Mouse (Mus musculus) hindbrain, embryonic 11.5 days (tissue): ENCODE results near the gene Adamtsl1. TPM values are rescaled to one million over a fixed set of nuclear protein-coding genes. Genes with fewer than 3 reads are reported as not detected.

Experiments used
- ATAC-seq: fragments of 200-750 bp; cut with Nextera tagmentation; 2 replicates; pipeline ENCODE4 v1.8.0; 2017; ENCODE audit warnings: mild to moderate bottlenecking, moderate TSS enrichment, moderate library complexity; ENCODE audit not compliant: low FRiP score
- DNase-seq: peaks from one replicate; pipeline ENCODE4 v3.0.0-alpha.2; 2015; ENCODE audit warnings: low spot score
- H3K27ac ChIP-seq: fragments of 300-500 bp; sonication (generic); 2 replicates; pipeline ENCODE4 v1.5.1; 2014; ENCODE audit warnings: mild to moderate bottlenecking, low read depth, low read length
- H3K27me3 ChIP-seq: fragments of 300-500 bp; sonication (generic); 2 replicates; pipeline ENCODE4 v1.6.1; 2014; ENCODE audit warnings: mild to moderate bottlenecking, low read length, moderate library complexity, mixed read lengths; ENCODE audit not compliant: control insufficient read depth, insufficient read depth
- H3K36me3 ChIP-seq: fragments of 300-500 bp; sonication (generic); 2 replicates; pipeline ENCODE4 v1.6.1; 2014; ENCODE audit warnings: mild to moderate bottlenecking, low read length, moderate library complexity, mixed read lengths; ENCODE audit not compliant: control insufficient read depth, insufficient read depth
- H3K4me1 ChIP-seq: fragments of 300-500 bp; sonication (generic); replicated peaks from 2 replicates; pipeline ENCODE4 v1.6.1; 2014; ENCODE audit warnings: low read length, mixed read lengths; ENCODE audit not compliant: control insufficient read depth, insufficient read depth
- H3K4me2 ChIP-seq: fragments of 300-500 bp; sonication (generic); replicated peaks from 2 replicates; pipeline ENCODE4 v1.6.1; 2014; ENCODE audit warnings: mild to moderate bottlenecking, low read depth, low read length
- H3K4me3 ChIP-seq: fragments of 300-500 bp; sonication (generic); 2 replicates; pipeline ENCODE4 v1.5.1; 2014; ENCODE audit warnings: low read depth, low read length
- H3K9ac ChIP-seq: fragments of 300-500 bp; sonication (generic); 2 replicates; pipeline ENCODE4 v1.6.1; 2014; ENCODE audit warnings: low read depth, low read length
- H3K9me3 ChIP-seq: fragments of 300-500 bp; sonication (generic); 2 replicates; pipeline ENCODE4 v1.6.1; 2016; ENCODE audit warnings: low read length; ENCODE audit not compliant: control insufficient read depth
- WGBS: fragments of 180-500 bp; shearing (Covaris S2); extraction: QIAGEN DNeasy Blood & Tissue Kit; methylation state at CpG from one replicate; pipeline ENCODE4 v1.1.7; 2014; 5-methylcytosine and 5-hydroxymethylcytosine counted together
- polyA plus RNA-seq: library from polyadenylated mRNA; unstranded; fragments of >200 nt; fragmentation: Nextera tagmentation; extraction: Ambion mirVana; gene quantifications from 2 replicates; pipeline ENCODE4 v1.2.1, GENCODE M21; 2014

Adamtsl1 gene
- polyA plus RNA-seq, 1 experiment from 2014 or later: 11.1 TPM

DNA sequence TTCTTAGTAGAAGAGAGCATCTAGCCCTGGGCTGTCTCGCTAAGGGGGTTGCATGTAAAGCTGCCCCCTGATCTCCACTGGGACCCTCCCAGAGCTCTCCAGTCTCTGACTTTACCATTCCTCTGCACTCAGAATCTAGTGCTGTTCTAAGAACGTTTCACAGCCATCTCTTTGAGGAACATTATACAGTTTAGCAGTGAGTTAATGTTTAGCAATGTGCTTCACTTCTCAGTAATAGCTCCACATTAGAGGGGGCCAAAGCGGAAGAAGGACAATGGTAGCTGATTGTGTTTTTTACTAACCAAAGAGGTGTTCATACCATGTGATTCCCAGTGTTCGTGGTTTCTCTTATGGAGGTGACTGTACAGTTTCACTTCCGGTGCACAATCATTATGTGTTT, 425.5 kb downstream of the Adamtsl1 start:
- H3K4me3 ChIP-seq: no peak overlapping the region
- no peaks in the 10 kb centered on the region for H3K27me3 ChIP-seq
- no peaks in the 10 kb centered on the region for H3K9me3 ChIP-seq
- DNase-seq (no peak), ATAC-seq (no peak)
- no peak overlapping the region for H3K27ac ChIP-seq
- no peak overlapping the region for H3K9ac ChIP-seq
- H3K4me2 ChIP-seq: no peak overlapping the region
- no peaks in the 10 kb centered on the region for H3K4me1 ChIP-seq
- 83% methylated on average over 5 of the region's 5 CpGs for WGBS
- no peaks in the 10 kb centered on the region for H3K36me3 ChIP-seq

DNA sequence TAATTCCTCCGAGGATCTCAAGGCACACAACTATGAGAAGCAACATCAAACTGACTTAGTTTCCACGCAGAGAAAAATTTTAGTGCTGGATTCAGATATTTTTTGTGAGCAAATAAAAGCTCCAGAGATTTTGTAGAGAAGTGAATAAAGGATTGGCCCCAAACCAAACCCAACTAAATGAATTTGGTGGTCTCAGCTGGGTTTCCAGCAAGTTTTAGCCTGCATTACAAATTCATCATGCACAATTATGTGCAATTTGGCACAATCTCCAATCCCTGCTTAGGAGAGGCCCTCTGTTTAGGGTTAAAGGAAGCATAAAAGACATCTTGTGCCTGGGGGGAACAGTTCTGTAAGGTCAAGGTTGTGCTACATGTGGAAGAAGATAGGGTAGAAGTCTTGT, 427.9 kb downstream of the Adamtsl1 start:
- 91% methylated on average over 2 of the region's 2 CpGs for WGBS
- Histone ChIP-seq H3K4me3 (no peak overlapping the region), H3K4me1 (no peaks in the 10 kb centered on the region), H3K4me2 (no peak overlapping the region), H3K27me3 (no peaks in the 10 kb centered on the region), H3K9ac (no peak overlapping the region), H3K36me3 (no peaks in the 10 kb centered on the region), H3K27ac (no peak overlapping the region), H3K9me3 (no peaks in the 10 kb centered on the region)
- ATAC-seq (no peak), DNase-seq (no peak)

DNA sequence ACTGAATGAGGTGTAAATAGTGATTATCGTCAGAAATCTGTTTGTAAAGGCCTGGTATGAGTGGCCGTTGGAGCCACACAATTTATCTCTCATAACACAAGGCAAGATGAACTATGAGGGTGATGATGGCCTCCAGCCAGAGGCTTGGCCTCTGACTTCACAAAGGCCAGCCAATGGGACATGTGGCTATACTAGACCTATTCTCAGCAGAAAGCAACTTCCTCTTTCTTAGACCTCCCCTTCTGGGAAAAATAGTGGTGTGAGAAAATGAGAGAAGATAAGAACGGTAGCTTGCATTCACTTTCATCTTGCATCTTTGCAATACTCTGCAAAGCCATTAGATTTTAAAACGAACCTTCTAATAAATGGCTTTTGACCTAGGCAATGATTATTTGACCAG, 439.6 kb downstream of the Adamtsl1 start:
- H3K4me3 ChIP-seq: no peak overlapping the region
- no peak overlapping the region for H3K4me2 ChIP-seq
- H3K36me3 ChIP-seq: no peaks in the 10 kb centered on the region
- no peaks in the 10 kb centered on the region for H3K4me1 ChIP-seq
- no peaks in the 10 kb centered on the region for H3K27me3 ChIP-seq
- no peak for DNase-seq
- 95% methylated on average over 4 of the region's 4 CpGs for WGBS
- no peaks in the 10 kb centered on the region for H3K9me3 ChIP-seq
- H3K27ac ChIP-seq: no peak overlapping the region
- no peak for ATAC-seq
- no peak overlapping the region for H3K9ac ChIP-seq

DNA sequence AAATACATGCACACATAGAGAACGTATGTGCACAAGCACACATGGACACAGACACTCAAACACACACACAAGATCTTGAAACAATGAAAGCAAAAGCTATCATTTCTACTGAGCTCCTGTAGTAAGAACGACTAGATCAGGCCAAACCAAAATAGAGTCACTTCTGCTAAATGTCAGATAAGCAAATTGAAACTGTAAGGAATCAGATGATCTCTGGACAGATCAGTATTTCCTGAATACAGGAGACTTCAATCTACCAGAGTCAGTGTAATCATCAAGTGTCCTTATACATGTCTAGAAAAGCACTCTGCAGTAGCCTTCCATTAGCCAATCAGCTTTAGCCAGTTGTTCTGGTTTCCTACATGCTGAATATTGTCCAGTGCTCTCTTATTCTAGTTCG, 441.4 kb downstream of the Adamtsl1 start:
- Histone ChIP-seq H3K4me3 (no peak overlapping the region), H3K27ac (no peak overlapping the region), H3K9ac (no peak overlapping the region), H3K36me3 (no peaks in the 10 kb centered on the region), H3K9me3 (no peaks in the 10 kb centered on the region), H3K4me2 (no peak overlapping the region), H3K4me1 (no peaks in the 10 kb centered on the region), H3K27me3 (no peaks in the 10 kb centered on the region)
- DNase-seq (no peak), ATAC-seq (no peak)
- WGBS: 81% methylated on average over 3 of the region's 3 CpGs

DNA sequence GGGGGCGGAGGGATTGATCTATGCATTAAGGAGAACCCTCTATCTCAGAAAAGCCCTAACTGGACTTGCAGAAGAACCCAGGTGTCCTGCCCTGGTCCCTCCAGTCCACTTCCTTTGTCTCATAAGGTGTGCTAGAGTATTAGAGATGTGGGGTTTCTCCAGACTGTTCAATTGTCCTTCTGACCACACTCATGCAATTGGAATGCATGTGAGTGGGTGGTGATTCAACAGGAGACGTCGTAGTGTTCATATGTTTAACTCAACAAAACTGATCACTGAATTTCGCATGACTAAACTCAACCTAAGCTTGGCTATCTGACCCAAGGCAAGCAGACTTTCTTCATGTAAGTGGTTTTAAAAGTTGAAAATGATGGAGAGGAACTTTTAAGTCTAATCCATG, 443.3 kb downstream of the Adamtsl1 start:
- no peak for DNase-seq
- ATAC-seq: no peak
- no peaks in the 10 kb centered on the region for H3K9me3 ChIP-seq
- H3K9ac ChIP-seq: no peak overlapping the region
- no peaks in the 10 kb centered on the region for H3K27me3 ChIP-seq
- H3K4me1 ChIP-seq: no peaks in the 10 kb centered on the region
- H3K27ac ChIP-seq: no peak overlapping the region
- 84% methylated on average over 4 of the region's 4 CpGs for WGBS
- H3K4me3 ChIP-seq: no peak overlapping the region
- no peaks in the 10 kb centered on the region for H3K36me3 ChIP-seq
- H3K4me2 ChIP-seq: no peak overlapping the region

DNA sequence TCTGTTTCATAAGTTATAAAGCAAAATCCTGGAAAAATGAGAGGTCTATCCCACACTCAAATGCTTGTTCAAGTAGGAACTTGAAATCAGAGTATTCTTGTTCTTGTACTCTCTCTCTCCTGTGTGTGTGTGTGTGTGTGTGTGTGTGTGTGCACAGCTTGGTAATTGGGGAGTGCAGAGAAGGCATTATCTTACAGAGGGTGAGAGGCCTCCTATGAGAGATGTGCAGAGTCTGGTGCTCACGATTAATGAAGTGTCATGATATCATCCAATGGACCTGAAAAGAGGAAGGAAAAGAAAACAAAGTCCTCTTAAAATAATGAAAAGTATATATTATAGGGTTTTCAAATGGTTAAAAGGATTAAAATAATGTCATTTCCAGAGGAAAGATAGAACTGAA, 443.9 kb downstream of the Adamtsl1 start:
- H3K4me1 ChIP-seq: no peaks in the 10 kb centered on the region
- H3K9me3 ChIP-seq: no peaks in the 10 kb centered on the region
- H3K27ac ChIP-seq: no peak overlapping the region
- DNase-seq: no peak
- no peak overlapping the region for H3K9ac ChIP-seq
- no peaks in the 10 kb centered on the region for H3K27me3 ChIP-seq
- H3K4me3 ChIP-seq: no peak overlapping the region
- WGBS: 80% methylated on average over 1 of the region's 1 CpGs
- no peaks in the 10 kb centered on the region for H3K36me3 ChIP-seq
- ATAC-seq: no peak
- no peak overlapping the region for H3K4me2 ChIP-seq

DNA sequence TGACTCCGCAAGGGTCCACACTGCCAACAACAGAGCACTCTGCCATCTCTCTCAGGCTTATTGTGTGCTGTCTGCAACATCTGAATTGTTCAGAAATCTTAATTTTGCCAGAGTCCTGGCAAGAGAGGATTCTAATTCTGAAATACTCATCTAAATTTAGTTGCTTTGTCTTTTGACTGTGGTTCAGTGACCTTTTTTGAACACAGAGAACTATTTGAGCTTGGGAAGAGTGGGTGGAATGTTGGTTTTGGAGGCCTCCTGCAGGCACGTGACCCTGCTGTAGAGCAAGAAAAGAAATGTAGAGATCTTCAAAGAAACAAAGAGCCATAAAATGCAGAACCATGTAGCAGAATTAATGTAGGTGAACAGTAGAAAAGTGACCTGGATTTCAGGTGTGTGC, 445.0 kb downstream of the Adamtsl1 start:
- Histone ChIP-seq H3K4me1 (no peaks in the 10 kb centered on the region), H3K36me3 (no peaks in the 10 kb centered on the region), H3K9ac (no peak overlapping the region), H3K27me3 (no peaks in the 10 kb centered on the region), H3K4me2 (no peak overlapping the region), H3K4me3 (no peak overlapping the region), H3K9me3 (no peaks in the 10 kb centered on the region), H3K27ac (no peak overlapping the region)
- no peak for ATAC-seq
- WGBS: 71% methylated on average over 2 of the region's 2 CpGs
- no peak for DNase-seq

DNA sequence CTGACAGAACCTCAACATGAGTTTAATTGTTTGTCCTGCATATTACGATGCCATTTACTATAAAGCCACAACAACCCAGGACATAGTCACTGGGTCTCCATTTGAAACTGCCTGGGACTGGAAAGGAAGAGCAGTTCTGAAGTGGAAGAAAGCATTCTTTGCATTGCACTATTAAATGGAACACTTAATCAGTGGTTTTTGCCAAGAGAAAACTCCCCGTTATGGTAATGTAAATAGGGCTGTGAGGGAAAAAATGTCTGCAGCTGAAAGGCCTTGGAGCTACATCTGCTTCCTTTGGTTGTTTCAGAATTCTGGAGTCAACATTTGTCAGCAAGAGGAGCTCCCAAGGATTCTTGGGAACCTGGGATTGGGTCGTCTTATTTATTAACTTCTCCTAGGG, 462.2 kb downstream of the Adamtsl1 start:
- no peaks in the 10 kb centered on the region for H3K9me3 ChIP-seq
- no peak overlapping the region for H3K27ac ChIP-seq
- no peak for DNase-seq
- no peaks in the 10 kb centered on the region for H3K4me1 ChIP-seq
- H3K9ac ChIP-seq: no peak overlapping the region
- 83% methylated on average over 3 of the region's 3 CpGs for WGBS
- ATAC-seq: no peak
- H3K27me3 ChIP-seq: no peaks in the 10 kb centered on the region
- H3K4me3 ChIP-seq: no peak overlapping the region
- H3K4me2 ChIP-seq: no peak overlapping the region
- H3K36me3 ChIP-seq: no peaks in the 10 kb centered on the region

DNA sequence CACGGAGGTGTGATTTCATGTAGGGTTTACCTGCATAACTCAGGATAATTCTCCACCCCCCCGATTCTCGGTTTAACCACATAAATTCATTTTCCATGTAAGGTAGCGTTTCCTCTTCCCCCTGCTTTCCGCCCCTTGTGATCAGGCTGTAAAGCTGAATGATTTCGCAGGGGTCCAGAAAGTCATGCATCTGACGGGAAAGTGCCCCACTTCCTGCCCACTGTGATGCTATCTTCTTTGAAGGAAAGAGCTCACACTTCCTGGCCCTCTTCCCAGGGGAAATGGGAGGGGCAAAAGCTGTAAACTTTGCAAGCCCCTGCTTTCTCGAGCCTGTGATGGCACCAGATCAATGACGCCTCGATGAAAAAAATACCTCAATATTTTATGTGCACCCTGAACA, 465.2 kb downstream of the Adamtsl1 start:
- WGBS: 71% methylated on average over 10 of the region's 10 CpGs
- no peak overlapping the region for H3K4me3 ChIP-seq
- no peak for DNase-seq
- no peaks in the 10 kb centered on the region for H3K9me3 ChIP-seq
- no peak overlapping the region for H3K4me2 ChIP-seq
- no peaks in the 10 kb centered on the region for H3K36me3 ChIP-seq
- no peak overlapping the region for H3K27ac ChIP-seq
- H3K4me1 ChIP-seq: no peaks in the 10 kb centered on the region
- no peak for ATAC-seq
- no peaks in the 10 kb centered on the region for H3K27me3 ChIP-seq
- H3K9ac ChIP-seq: no peak overlapping the region
